Mouse (Mus musculus) cortical plate, adult 2 months (tissue): ENCODE data around the gene Nabp1.

ENCODE experiments used
- CTCF ChIP-seq: fragments of 200-500 bp; IDR thresholded peaks from 2 replicates; pipeline ENCODE4 v1.5.1; 2011; ENCODE audit warnings: mild to moderate bottlenecking, control low read depth, low read length; ENCODE audit not compliant: insufficient read depth; ENCODE audit errors: extremely low read depth
- POLR2A ChIP-seq: fragments of 200-500 bp; IDR thresholded peaks from 2 replicates; pipeline ENCODE4 v1.6.1; 2011; ENCODE audit warnings: mild to moderate bottlenecking, low read length, control low read depth; ENCODE audit not compliant: insufficient read depth; ENCODE audit errors: extremely low read depth

DNA sequence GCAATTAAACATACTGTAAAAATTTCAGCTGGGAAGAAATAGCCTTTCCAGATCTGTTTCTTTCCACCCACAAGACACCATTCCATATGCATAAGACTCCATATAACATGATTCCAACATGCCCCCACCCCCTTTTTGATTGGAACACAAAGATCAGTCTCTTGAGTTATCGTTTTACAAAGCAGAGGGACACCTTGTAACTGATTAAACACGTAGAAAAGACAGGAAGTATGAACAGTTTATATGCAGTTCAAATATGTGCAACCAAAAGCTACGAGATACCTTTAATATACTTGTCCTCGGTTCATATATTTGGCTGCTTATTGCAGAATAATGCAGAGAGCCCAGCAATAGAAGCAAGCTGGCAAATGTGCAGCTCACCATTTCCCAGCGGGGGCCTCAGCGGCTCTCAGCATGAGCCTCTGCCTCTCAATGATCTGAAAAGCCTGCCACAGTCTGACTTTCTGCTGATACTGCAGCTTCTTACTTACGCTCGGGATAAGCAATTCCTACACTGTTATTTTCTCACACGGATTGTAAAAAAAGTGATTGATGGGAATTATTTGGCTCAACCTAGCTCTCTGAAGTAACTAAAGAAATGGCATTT lies 32.3 kb downstream of the Nabp1 start:
- TF ChIP-seq CTCF (no peak), POLR2A (no peak)
